Mouse (Mus musculus): ENCODE data around the gene Aurkaip1.
A peak's percentile ranks its signal among the peaks of the same experiment; 100 is the strongest.

The Aurkaip1 gene

GRCm38 (mm10) chr4:155830596-155830995 lies 476 bp upstream of the Aurkaip1 start:
- DNase-seq: no peak

GRCm38 (mm10) chr4:155831831-155832230 lies 759 bp downstream of the Aurkaip1 start:
- DNase-seq: no peak

- peak; percentile 92 for DNase-seq
Observed at GRCm38 (mm10) chr4:155832321-155832720, 1.2 kb downstream of the Aurkaip1 start.

- peak; percentile 94 for DNase-seq
Observed at GRCm38 (mm10) chr4:155833234-155833633, 2.2 kb downstream of the Aurkaip1 start.

- DNase-seq: peak; percentile 98
Observed at GRCm38 (mm10) chr4:155833836-155834235, 2.8 kb downstream of the Aurkaip1 start.

- DNase-seq: peak; percentile 99
Observed at GRCm38 (mm10) chr4:155837404-155838010, 6.4 kb downstream of the Aurkaip1 start.

GRCm38 (mm10) chr4:155838187-155839153 lies 7.4 kb downstream of the Aurkaip1 start:
- DNase-seq: peak; percentile 98

- DNase-seq: peak; percentile 100
Observed at GRCm38 (mm10) chr4:155839483-155839910, 8.4 kb downstream of the Aurkaip1 start, which contains the start of gene Mxra8. Mxra8 (plus strand) TSS chr4:155839680.

- DNase-seq: no peak
Observed at GRCm38 (mm10) chr4:155840076-155841002, 9.3 kb downstream of the Aurkaip1 start.

GRCm38 (mm10) chr4:155841003-155841454 lies 10.0 kb downstream of the Aurkaip1 start:
- DNase-seq: peak; percentile 98

GRCm38 (mm10) chr4:155841651-155842270 lies 10.7 kb downstream of the Aurkaip1 start:
- DNase-seq: peak; percentile 94

- DNase-seq: peak; percentile 86
Observed at GRCm38 (mm10) chr4:155843231-155843630, 12.2 kb downstream of the Aurkaip1 start.

GRCm38 (mm10) chr4:155846871-155847578 lies 16.0 kb downstream of the Aurkaip1 start, which contains the start of gene Dvl1:
Dvl1 (plus strand) TSS chr4:155847402.
- DNase-seq: peak; percentile 99

GRCm38 (mm10) chr4:155847591-155848352 lies 16.7 kb downstream of the Aurkaip1 start:
- peak; percentile 96 for DNase-seq

- peak; percentile 92 for DNase-seq
Observed at GRCm38 (mm10) chr4:155848434-155849095, 17.5 kb downstream of the Aurkaip1 start.

GRCm38 (mm10) chr4:155849391-155849790 lies 18.3 kb downstream of the Aurkaip1 start:
- peak; percentile 91 for DNase-seq

- peak; percentile 87 for DNase-seq
Observed at GRCm38 (mm10) chr4:155849792-155850451, 18.9 kb downstream of the Aurkaip1 start.

- DNase-seq: peak; percentile 88
Observed at GRCm38 (mm10) chr4:155851368-155851767, 20.3 kb downstream of the Aurkaip1 start.

- DNase-seq: peak; percentile 94
Observed at GRCm38 (mm10) chr4:155851951-155852411, 20.9 kb downstream of the Aurkaip1 start.
